In genomic region chr10:39960441-39960822, GRCm38 (mm10) we compare ENCODE assay signal across 8 mouse cellular contexts. TPM values are rescaled to one million over a fixed set of nuclear protein-coding genes. Genes with fewer than 3 reads are reported as not detected.
DNase-seq lines count a peak whose midpoint lies in the region; ATAC-seq lines count a peak whose summit lies in the region.

No protein-coding gene starts in this region.

- H3K4me3 ChIP-seq in erythroblast, embryonic 14.5 days (replicated peaks), result peak overlapping the region; percentile 62
- H3K4me3 ChIP-seq in neural tube, embryonic 11.5 days (ENCODE audit: low read depth, low read length), result no peak overlapping the region
- H3K4me3 ChIP-seq in liver, embryonic 16.5 days (ENCODE audit: low read depth, low read length), result no peak overlapping the region; the same call in 1 of the 2 replicates

- H3K9me3 ChIP-seq in erythroblast, embryonic 14.5 days (ENCODE audit: control insufficient read depth, low read length), result no peaks in the 10 kb centered on the region
- H3K9me3 ChIP-seq in neural tube, embryonic 11.5 days (ENCODE audit: control insufficient read depth, low read length), result no peaks in the 10 kb centered on the region
- no peaks in the 10 kb centered on the region for H3K9me3 ChIP-seq in liver, embryonic 16.5 days (replicated peaks; ENCODE audit: control insufficient read depth, low read length)

- no peak overlapping the region for H3K9ac ChIP-seq in neural tube, embryonic 11.5 days (ENCODE audit: low read length)
- H3K9ac ChIP-seq in liver, embryonic 16.5 days (ENCODE audit: low read depth, low read length), result no peak overlapping the region

- H3K4me2 ChIP-seq in neural tube, embryonic 11.5 days (ENCODE audit: low read depth), result no peak overlapping the region
- peak overlapping the region; percentile 71 for H3K4me2 ChIP-seq in liver, embryonic 16.5 days (ENCODE audit: low read depth, low read length)

- H3K27me3 ChIP-seq in erythroblast, embryonic 14.5 days (ENCODE audit: control insufficient read depth), result peaks cover 7% of the 10 kb centered on the region
- H3K27me3 ChIP-seq in neural tube, embryonic 11.5 days (ENCODE audit: control insufficient read depth, insufficient read depth, low read length), result no peaks in the 10 kb centered on the region
- no peaks in the 10 kb centered on the region for H3K27me3 ChIP-seq in liver, embryonic 16.5 days (ENCODE audit: control insufficient read depth, insufficient read depth, low read depth, low read length)

- no peak for DNase-seq in neural tube, embryonic 11.5 days (ENCODE audit: low spot score)
- DNase-seq in neural tube, embryonic 10.5 days (ENCODE audit: extremely low spot score, low spot score), result no peak
- no peak for DNase-seq in adrenal gland, adult 8-10 months
- DNase-seq in embryo, embryonic 10 days (ENCODE audit: low spot score), result no peak
- DNase-seq in gastrocnemius, postnatal 4 days (ENCODE audit: low spot score in 2 of 2), result no peak

- WGBS in neural tube, embryonic 11.5 days, result 47% methylated on average over 11 of the region's 11 CpGs
- 37% methylated on average over 11 of the region's 11 CpGs for WGBS in liver, embryonic 16.5 days (ENCODE audit: insufficient replicate concordance)

- H3K36me3 ChIP-seq in erythroblast, embryonic 14.5 days (ENCODE audit: control insufficient read depth), result no peaks in the 10 kb centered on the region
- H3K36me3 ChIP-seq in neural tube, embryonic 11.5 days (ENCODE audit: control insufficient read depth, insufficient read depth, low read length), result no peaks in the 10 kb centered on the region
- H3K36me3 ChIP-seq in liver, embryonic 16.5 days (ENCODE audit: control insufficient read depth, insufficient read depth), result no peaks in the 10 kb centered on the region

- peaks cover 14% of the 10 kb centered on the region for H3K4me1 ChIP-seq in erythroblast, embryonic 14.5 days (ENCODE audit: control insufficient read depth)
- H3K4me1 ChIP-seq in neural tube, embryonic 11.5 days (ENCODE audit: control insufficient read depth, insufficient read depth, low read length), result no peaks in the 10 kb centered on the region
- H3K4me1 ChIP-seq in liver, embryonic 16.5 days (ENCODE audit: control insufficient read depth, low read depth, low read length), result peaks cover 3% of the 10 kb centered on the region; the same call in 1 of the 2 replicates

- H3K27ac ChIP-seq in neural tube, embryonic 11.5 days (ENCODE audit: low read depth, low read length), result no peak overlapping the region
- no peak overlapping the region for H3K27ac ChIP-seq in liver, embryonic 16.5 days (ENCODE audit: low read length)

- no peak for ATAC-seq in erythroblast, adult 5-6 weeks (replicated peaks; ENCODE audit: low FRiP score, poor library complexity, severe bottlenecking)
- peak; percentile 24; the same call in 1 of the 2 replicates for ATAC-seq in neural tube, embryonic 11.5 days (ENCODE audit: insufficient read depth, low FRiP score, low TSS enrichment)
- no peak for ATAC-seq in liver, embryonic 16.5 days (ENCODE audit: low read depth)

RNA-seq across cellular contexts. Expression of gene Mfsd4b3, which starts 0.5 kb away (rescaled TPM):
- not detected in 2 replicates for polyA plus RNA-seq in erythroblast, embryonic 14.5 days (2012)
- not detected in 2 replicates for total RNA-seq in erythroblast, adult 5-6 weeks (2015; ENCODE audit: low replicate concordance)
- total RNA-seq in erythroblast, adult 5-6 weeks (2017; ENCODE audit: low replicate concordance), result 0.70 TPM in 1 of 2 replicates, not detected in the other
- not detected in 2 replicates for polyA plus RNA-seq in neural tube, embryonic 11.5 days (2014; fragmentation: Nextera tagmentation; extraction: Ambion mirVana)
- polyA plus RNA-seq in liver, embryonic 16.5 days (2015; fragmentation: Nextera tagmentation; extraction: Ambion mirVana), result 3.1 and 3.6 TPM in 2 replicates
- 10 to 100 TPM in 1 of 4 experiments, 1 to 10 TPM in 3; 3.0 to 10.2 (median 6.6) TPM for total RNA-seq in adrenal gland, adult 8-10 months (2022)
- 1 to 10 TPM; 2.5 to 2.6 TPM for total RNA-seq in gastrocnemius, postnatal 4 days (2021)

RNA-seq across cellular contexts. Expression of gene Mfsd4b5, which starts 26.0 kb away (rescaled TPM):
- polyA plus RNA-seq in erythroblast, embryonic 14.5 days (2012), result not detected in 2 replicates
- not detected in 2 replicates for total RNA-seq in erythroblast, adult 5-6 weeks (2015; ENCODE audit: low replicate concordance)
- 0.28 and 0.34 TPM in 2 replicates for total RNA-seq in erythroblast, adult 5-6 weeks (2017; ENCODE audit: low replicate concordance)
- polyA plus RNA-seq in neural tube, embryonic 11.5 days (2014; fragmentation: Nextera tagmentation; extraction: Ambion mirVana), result 0.08 and 0.22 TPM in 2 replicates
- polyA plus RNA-seq in liver, embryonic 16.5 days (2015; fragmentation: Nextera tagmentation; extraction: Ambion mirVana), result 0.11 TPM in 2 replicates
- total RNA-seq in adrenal gland, adult 8-10 months (2022), result 1 to 10 TPM in 3 of 4 experiments, under 1 TPM in 1; 0.55 to 1.9 (median 1.3) TPM
- under 1 TPM; 0.26 to 0.81 TPM for total RNA-seq in gastrocnemius, postnatal 4 days (2021)

RNA-seq across cellular contexts. Expression of gene Mfsd4b2, which starts 33.7 kb away (rescaled TPM):
- polyA plus RNA-seq in erythroblast, embryonic 14.5 days (2012), result not detected in 2 replicates
- total RNA-seq in erythroblast, adult 5-6 weeks (2015; ENCODE audit: low replicate concordance), result not detected in 2 replicates
- not detected in 2 replicates for total RNA-seq in erythroblast, adult 5-6 weeks (2017; ENCODE audit: low replicate concordance)
- polyA plus RNA-seq in neural tube, embryonic 11.5 days (2014; fragmentation: Nextera tagmentation; extraction: Ambion mirVana), result not detected in 2 replicates
- 0.06 TPM in 1 of 2 replicates, not detected in the other for polyA plus RNA-seq in liver, embryonic 16.5 days (2015; fragmentation: Nextera tagmentation; extraction: Ambion mirVana)
- total RNA-seq in adrenal gland, adult 8-10 months (2022), result under 1 TPM; 0.46 to 0.75 (median 0.60) TPM
- under 1 TPM; 0.26 to 0.27 TPM for total RNA-seq in gastrocnemius, postnatal 4 days (2021)
